ENCODE assay signal across 21 mouse cellular contexts in the genomic region with DNA sequence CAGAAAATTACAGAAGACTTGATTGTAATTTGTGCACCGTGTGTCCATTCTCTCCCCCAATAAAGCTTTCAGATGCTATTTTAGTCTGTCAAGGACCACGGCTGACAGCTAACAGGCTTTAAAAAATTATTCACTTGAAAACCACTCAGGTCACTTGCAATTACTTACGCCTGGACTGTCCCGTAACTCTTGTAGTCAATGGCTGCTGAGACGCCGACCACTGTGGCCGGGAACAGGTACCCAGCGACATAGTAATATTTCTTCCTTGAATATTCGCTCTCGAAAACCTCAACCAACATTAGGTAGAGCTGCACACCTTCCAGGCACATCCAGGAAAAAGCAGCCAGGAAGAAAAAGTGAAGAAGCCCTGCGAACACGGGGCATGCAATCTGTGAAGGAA.
DNase-seq lines count a peak whose midpoint lies in the region; ATAC-seq lines count a peak whose summit lies in the region.
"Had no signal": no experiment of that assay in that cellular context is flagged by ENCODE, and none has a peak within 500 bp of the region (broad histone marks: within the 10 kb centered on the region; RNA-seq: fewer than 3 reads in every experiment).

No protein-coding gene starts in this region.

- H3K27me3 ChIP-seq in heart, embryonic 12.5 days (replicated peaks): no peaks in the 10 kb centered on the region
- no peaks in the 10 kb centered on the region for H3K27me3 ChIP-seq in intestine, embryonic 15.5 days (replicated peaks)
- H3K27me3 ChIP-seq: CH12.LX, Patski had no signal

- H3K36me3 ChIP-seq in heart, embryonic 12.5 days: peaks cover 54% of the 10 kb centered on the region
- peaks cover 28% of the 10 kb centered on the region for H3K36me3 ChIP-seq in intestine, embryonic 15.5 days
- H3K36me3 ChIP-seq: G1E had no signal

- H3K27ac ChIP-seq in heart, embryonic 12.5 days (ENCODE audit: poor library complexity, severe bottlenecking): no peak overlapping the region
- H3K27ac ChIP-seq in intestine, embryonic 15.5 days: no peak overlapping the region

- no peaks in the 10 kb centered on the region for H3K9me3 ChIP-seq in heart, embryonic 12.5 days (replicated peaks)
- H3K9me3 ChIP-seq in intestine, embryonic 15.5 days: no peaks in the 10 kb centered on the region

- ATAC-seq in heart, embryonic 12.5 days (ENCODE audit: insufficient number of reproducible peaks, low FRiP score): no peak
- no peak for ATAC-seq in intestine, embryonic 15.5 days
- ATAC-seq: activated CD4-positive, CD25-positive, alpha-beta regulatory T cell, adult 4 months; CD4-positive, CD25-positive, alpha-beta regulatory T cell, adult 4 months; Patski had no signal

- DNase-seq in heart, adult 11 months: peak; percentile 71
- DNase-seq in retina, embryonic 14.5 days (ENCODE audit: low spot score): peak; percentile 69
- peak; percentile 43 for DNase-seq in retina, postnatal 1 day
- DNase-seq in cerebellum, postnatal 36 days: no peak
- DNase-seq: adrenal gland, adult 2 months; adrenal gland, adult 8-10 months; adrenal gland, postnatal 10 days; adrenal gland, postnatal 14 days; adrenal gland, postnatal 25 days; adrenal gland, postnatal 36 days; B cell, adult 2 months; cerebellum, adult 11 months; cerebellum, adult 11-12 months; cerebellum, adult 18-20 months had no signal

- H3K9ac ChIP-seq in heart, embryonic 12.5 days: no peak overlapping the region
- H3K9ac ChIP-seq in intestine, embryonic 15.5 days: no peak overlapping the region

- no peak overlapping the region for H3K4me3 ChIP-seq in heart, embryonic 12.5 days
- no peak overlapping the region for H3K4me3 ChIP-seq in intestine, embryonic 15.5 days (replicated peaks)

- H3K4me2 ChIP-seq in heart, embryonic 12.5 days: no peak overlapping the region
- H3K4me2 ChIP-seq in intestine, embryonic 15.5 days (replicated peaks): no peak overlapping the region

- WGBS in heart, embryonic 12.5 days: 80% methylated on average over 12 of the region's 12 CpGs
- WGBS in intestine, embryonic 15.5 days: 93% methylated on average over 12 of the region's 12 CpGs

- 0 out of 2 replicates have a peak, but pooled peaks cover 2% of the 10 kb centered on the region for H3K4me1 ChIP-seq in heart, embryonic 12.5 days (replicated peaks)
- no peaks in the 10 kb centered on the region for H3K4me1 ChIP-seq in intestine, embryonic 15.5 days (replicated peaks)

Comparison
In these comparisons a context has a peak if more than half of its experiments do, and no peak if none do; other contexts are left out.
1. DNase-seq: peak in heart, adult 11 months (single experiment), retina, embryonic 14.5 days (single experiment) and retina, postnatal 1 day (single experiment); none in cerebellum, postnatal 36 days (0 of 2).